Comparison of ENCODE assay signal across 18 mouse cellular contexts in the genomic region with DNA sequence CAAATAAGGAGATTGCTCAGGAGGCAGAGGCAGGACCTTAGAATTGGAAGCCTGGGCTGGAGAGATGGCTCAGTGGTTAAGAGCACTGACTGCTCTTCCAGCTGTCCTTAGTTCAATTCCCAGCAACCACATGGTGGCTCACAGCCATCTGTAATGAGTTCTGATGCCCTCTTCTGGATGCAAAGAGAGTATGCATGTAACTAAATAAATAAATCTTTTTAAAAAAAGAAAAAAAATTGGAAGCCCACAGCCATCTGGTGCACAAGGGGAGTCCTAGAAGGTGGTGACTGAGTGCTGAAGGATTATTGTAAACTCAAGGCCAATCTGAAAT. TPM values are rescaled to one million over a fixed set of nuclear protein-coding genes. Genes with fewer than 3 reads are reported as not detected.
DNase-seq lines count a peak whose midpoint lies in the region; ATAC-seq and TF ChIP-seq lines count a peak whose summit lies in the region.
"Had no signal": no experiment of that assay in that cellular context is flagged by ENCODE, and none has a peak within 500 bp of the region (broad histone marks: within the 10 kb centered on the region; RNA-seq: fewer than 3 reads in every experiment).

No protein-coding gene starts in this region.

- H3K27ac ChIP-seq in layer of hippocampus, adult 2 months: no peak overlapping the region
- H3K27ac ChIP-seq: embryonic facial prominence, embryonic 10.5 days; hindbrain, embryonic 15.5 days; liver, embryonic 13.5 days had no signal

- TF ChIP-seq CTCF in layer of hippocampus, adult 2 months (conservative IDR thresholded peaks at IDR 0.05): peak; percentile 56

- no peak for DNase-seq in layer of hippocampus, adult 2 months (ENCODE audit: low spot score in 2 of 2)
- DNase-seq in layer of hippocampus, adult 9-11 months: no peak
- peak; percentile 55 for DNase-seq in A20 (ENCODE audit: low read depth, low spot score)
- DNase-seq in ES-CJ7 (ENCODE audit: low read depth, low spot score): peak; percentile 73
- DNase-seq in induced T-regulatory cell, adult 2 months (ENCODE audit: low read depth): peak; percentile 28
- DNase-seq in adrenal gland, adult 18-20 months (ENCODE audit: low spot score in 2 of 2): no peak
- DNase-seq: adrenal gland, adult 2 months; cerebellum, adult 2 months; gastrocnemius, postnatal 14 days; kidney, adult 9 months; liver, embryonic 13.5 days; lung, postnatal 14 days; right cerebral cortex, postnatal 14 days had no signal

- no peak overlapping the region for H3K4me3 ChIP-seq in layer of hippocampus, adult 2 months
- H3K4me3 ChIP-seq: embryonic facial prominence, embryonic 10.5 days; erythroblast, embryonic 14.5 days; heart, embryonic 12.5 days; hindbrain, embryonic 15.5 days; liver, embryonic 13.5 days had no signal

- no peak for ATAC-seq in CD4-positive, CD25-positive, alpha-beta regulatory T cell, adult 4 months

RNA-seq across cellular contexts. Expression of a gene that starts 4.9 kb away (rescaled TPM):
- total RNA-seq in layer of hippocampus, adult 2 months (2021): 100 to 1,000 TPM; 128 to 133 TPM
- 100 to 1,000 TPM; 104 to 120 TPM for total RNA-seq in adrenal gland, adult 18-20 months (2021)
- polyA plus RNA-seq in CD4-positive, CD25-positive, alpha-beta regulatory T cell, adult 4 months (2017; shearing (Covaris generic)): 10 to 100 TPM; 23.5 to 33.4 TPM

RNA-seq across cellular contexts. Expression of a gene that starts 41.3 kb away (rescaled TPM):
- total RNA-seq in layer of hippocampus, adult 2 months (2021): 10 to 100 TPM; 91.8 to 96.9 TPM
- total RNA-seq in adrenal gland, adult 18-20 months (2021): 10 to 100 TPM; 11.7 to 16.2 TPM
- polyA plus RNA-seq in CD4-positive, CD25-positive, alpha-beta regulatory T cell, adult 4 months (2017; shearing (Covaris generic)): under 1 TPM in 1 of 2 experiments, not detected in 1; 0.09 TPM

Comparison
In these comparisons a context has a peak if more than half of its experiments do, and no peak if none do; other contexts are left out.
1. DNase-seq: peak in A20 (single experiment), ES-CJ7 (single experiment) and induced T-regulatory cell, adult 2 months (single experiment); none in layer of hippocampus, adult 2 months (0 of 2), layer of hippocampus, adult 9-11 months (single experiment) and adrenal gland, adult 18-20 months (0 of 2).
2. RNA of a gene that starts 41.3 kb away (total RNA-seq): 91.8 to 96.9 TPM in layer of hippocampus, adult 2 months; 11.7 to 16.2 TPM in adrenal gland, adult 18-20 months; every median in the first group is over 4 times any median in the second.